Mouse (Mus musculus) urinary bladder, adult 18-20 months (tissue): Measurements from ENCODE around the gene Olfr131.
"Not testable (repeated sequence)": the region's sequence is repeated elsewhere in the genome, so short reads cannot be mapped to it uniquely, and the experiment has no call there.

ENCODE experiments used
- DNase-seq, 2 experiments: peaks; one replicate each; pipeline ENCODE4 v3.0.0; 2022; ENCODE audit warnings: low spot score in 2 of 2, mixed read lengths in 2 of 2

Gene Olfr131

DNA sequence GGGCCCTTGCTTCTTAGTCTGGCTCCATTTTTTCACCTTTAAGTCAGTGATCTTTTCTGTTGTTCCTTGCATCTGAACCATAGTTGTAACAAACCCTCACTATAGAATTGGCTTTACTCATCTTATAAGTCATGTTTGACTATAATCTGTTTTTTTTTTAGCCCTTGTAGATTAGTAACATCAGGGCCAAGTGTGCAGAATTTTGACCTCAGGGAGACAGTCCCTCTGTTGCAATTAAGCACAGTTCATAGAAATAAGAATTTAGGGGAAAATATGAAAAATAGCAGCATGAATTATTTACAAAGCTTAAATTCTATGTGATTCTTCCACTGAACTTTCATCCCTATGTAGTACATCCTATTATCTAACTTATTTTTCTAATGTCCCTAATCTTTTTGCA lies at the start of gene Olfr131:
TSS of gene Olfr131 (minus strand) at position 101 of the 400 bp plus-strand sequence.
- DNase-seq: no peak

DNA sequence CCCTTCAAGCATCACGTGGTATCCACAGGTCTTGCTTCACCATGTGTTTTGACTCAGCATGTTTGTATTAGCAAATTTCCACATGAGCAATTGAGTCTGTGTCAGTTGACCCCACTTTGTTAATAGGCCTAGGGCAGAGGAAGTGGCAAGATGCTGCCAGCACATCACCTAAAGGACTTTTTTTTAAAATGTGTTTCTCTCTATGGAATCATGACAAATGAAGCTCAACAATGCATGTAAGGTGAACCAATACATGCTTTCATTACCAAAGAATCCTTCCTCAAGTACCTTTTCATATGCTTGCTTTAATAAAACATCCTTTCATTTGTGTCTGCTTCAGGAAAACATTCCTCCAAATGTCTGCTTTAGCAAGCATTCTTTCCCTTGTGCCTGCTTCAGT lies 45.9 kb upstream of the Olfr131 start, which contains the start of gene Olfr132:
TSS of gene Olfr132 (minus strand) at position 101 of the 400 bp plus-strand sequence.
- no peak for DNase-seq

DNA sequence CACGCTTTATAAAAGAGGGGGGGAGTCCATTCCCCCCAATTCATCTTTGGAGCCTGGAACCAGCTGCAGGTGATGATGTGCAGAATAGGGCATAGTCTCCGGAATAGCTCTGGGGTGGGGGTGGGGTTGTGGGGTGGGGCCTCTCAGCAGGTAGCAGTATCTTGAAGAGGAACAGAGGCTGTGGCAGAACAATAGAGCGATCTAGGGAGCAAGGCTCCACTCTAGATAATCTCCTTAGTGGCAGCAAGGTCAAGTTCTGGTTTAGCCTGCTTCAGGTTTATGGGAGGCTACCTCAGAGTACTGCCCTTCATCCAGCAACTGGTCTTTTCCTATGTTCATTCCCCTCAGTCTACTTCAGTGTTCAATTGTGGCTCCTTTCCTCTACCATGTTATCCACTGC lies 36.9 kb upstream of the Olfr131 start:
- DNase-seq: not testable (repeated sequence)

DNA sequence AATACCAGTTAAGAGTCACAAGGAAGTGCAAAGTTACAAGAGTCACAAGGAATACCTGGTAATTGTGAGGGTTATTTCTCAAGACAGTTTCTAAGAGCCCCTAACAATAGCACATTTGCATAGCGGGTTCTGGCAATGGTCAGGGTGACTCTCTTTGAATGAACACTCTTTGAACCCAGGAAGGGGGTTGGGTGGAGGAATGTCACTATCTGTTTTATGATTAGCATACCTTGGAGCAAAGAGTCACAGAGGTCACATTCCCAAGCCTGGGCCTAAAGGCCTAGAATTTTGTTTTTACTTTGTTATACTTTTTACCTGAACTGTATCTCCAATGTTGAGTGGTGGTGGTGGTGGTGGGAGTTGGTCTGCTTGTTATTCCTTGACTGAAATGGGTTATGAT lies 35.7 kb upstream of the Olfr131 start:
- DNase-seq: not testable (repeated sequence)

DNA sequence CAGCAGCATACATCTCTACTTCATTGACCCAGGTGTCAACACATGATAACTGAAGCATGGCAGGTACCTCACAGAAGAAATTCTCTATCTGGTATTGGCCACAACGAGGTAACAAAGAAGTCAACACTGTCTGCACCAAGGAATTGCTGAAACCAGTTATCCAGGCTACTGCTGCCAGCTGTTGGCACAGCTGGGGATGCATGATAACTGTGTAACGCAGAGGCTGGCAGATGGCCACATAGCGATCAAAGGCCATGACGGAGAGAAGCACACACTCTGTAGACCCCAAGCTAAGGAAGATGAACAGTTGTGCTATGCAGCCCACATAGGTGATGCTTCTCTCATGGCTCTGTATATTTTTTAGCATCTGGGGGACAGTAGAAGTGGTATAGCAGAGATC lies 6.1 kb downstream of the Olfr131 start:
- DNase-seq: no peak

DNA sequence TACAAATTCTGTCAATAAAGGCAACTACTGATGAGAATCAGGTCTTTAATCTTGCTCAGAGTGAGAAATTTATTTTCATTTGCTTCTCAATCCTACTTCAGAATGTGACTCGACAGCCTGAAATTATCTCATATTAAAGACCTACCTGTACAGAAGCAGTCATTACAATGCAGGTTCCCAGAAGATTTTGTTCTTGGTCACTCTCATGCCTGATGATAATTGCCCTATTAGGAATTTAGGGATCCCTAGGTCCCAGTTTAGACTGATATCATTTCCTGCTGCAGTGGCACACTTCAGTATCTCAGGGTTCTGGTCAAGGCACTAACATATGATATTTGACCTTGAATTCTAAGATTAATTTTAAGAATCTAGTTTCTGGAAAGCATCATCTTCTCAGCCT lies 24.9 kb downstream of the Olfr131 start, which contains the start of gene Olfr130:
TSS of gene Olfr130 (plus strand) at position 301 of the 400 bp plus-strand sequence.
- no peak for DNase-seq

DNA sequence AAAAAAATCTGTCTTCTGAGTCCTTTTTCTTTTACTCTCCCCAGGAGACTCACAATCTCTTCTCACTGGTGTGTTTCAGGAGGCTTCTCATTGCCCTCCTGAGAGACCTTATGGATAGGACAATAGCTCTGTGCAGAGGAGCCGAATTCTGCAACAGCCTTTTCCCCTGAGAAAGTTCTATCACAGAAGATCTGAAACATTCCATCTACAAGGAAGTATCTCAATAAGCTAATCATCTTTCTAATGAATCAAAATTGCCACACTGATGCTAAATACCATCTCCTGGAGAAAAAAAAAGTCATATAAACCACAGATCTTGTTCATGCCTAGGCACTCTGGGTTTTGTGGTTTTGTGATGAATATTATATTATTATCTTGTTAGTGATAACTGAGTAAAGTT lies 28.5 kb downstream of the Olfr131 start, which contains the start of gene Olfr129:
TSS of gene Olfr129 (minus strand) at position 101 of the 400 bp plus-strand sequence.
- DNase-seq: no peak
